Mouse (Mus musculus) kidney, adult 2 months (tissue): ENCODE measurements at regions not wholly inside any gene's neighbourhood (a gene's known extent, or its start where the extent isn't known, plus 50 kb on each side); places are given as distances from the start of the nearest gene placed in this dataset.

ENCODE experiments used
- DNase-seq: peaks from one replicate; pipeline ENCODE4 v3.0.0; 2021
- H3K27ac ChIP-seq: fragments of 200-500 bp; 2 replicates; pipeline ENCODE4 v1.5.1; 2012; ENCODE audit warnings: low read depth, low read length, control low read depth, inconsistent platforms; ENCODE audit not compliant: insufficient read depth
- H3K27me3 ChIP-seq: fragments of 200-500 bp; replicated peaks from 2 replicates; pipeline ENCODE4 v1.6.1; 2012; ENCODE audit warnings: mild to moderate bottlenecking, moderate library complexity, low read length, inconsistent platforms; ENCODE audit not compliant: control insufficient read depth, insufficient read depth
- H3K36me3 ChIP-seq: fragments of 200-500 bp; 2 replicates; pipeline ENCODE4 v1.6.1; 2012; ENCODE audit warnings: mild to moderate bottlenecking, moderate library complexity, low read length, inconsistent platforms; ENCODE audit not compliant: control insufficient read depth, insufficient read depth
- H3K4me1 ChIP-seq: fragments of 200-500 bp; 2 replicates; pipeline ENCODE4 v1.6.1; 2011; ENCODE audit warnings: low read length; ENCODE audit not compliant: control insufficient read depth, insufficient read depth
- H3K4me3 ChIP-seq: fragments of 200-500 bp; 2 replicates; pipeline ENCODE4 v1.5.1; 2011; ENCODE audit warnings: mild to moderate bottlenecking, low read depth, low read length, control low read depth; ENCODE audit not compliant: insufficient read depth
- CTCF ChIP-seq: fragments of 200-500 bp; conservative IDR thresholded peaks from 2 replicates; pipeline ENCODE4 v1.5.1; 2011; ENCODE audit warnings: low read depth, mild to moderate bottlenecking, control low read depth, low read length, moderate library complexity, mixed read lengths; ENCODE audit not compliant: insufficient read depth, insufficient read length
- POLR2A ChIP-seq: fragments of 200-500 bp; IDR thresholded peaks from one replicate; pipeline ENCODE4 v1.6.1; 2011; ENCODE audit warnings: low read depth, low read length, control low read depth
- WGBS: fragments of 180-500 bp; shearing (Covaris S2); methylation state at CpG from one replicate; pipeline ENCODE4 v1.1.7; 2018; 5-methylcytosine and 5-hydroxymethylcytosine counted together

- TF ChIP-seq CTCF (no peak), POLR2A (no peak)
- 86% methylated on average over 6 of the region's 6 CpGs for WGBS
- no peaks in the 10 kb centered on the region for H3K36me3 ChIP-seq
- H3K4me3 ChIP-seq: no peak overlapping the region
- H3K27me3 ChIP-seq: no peaks in the 10 kb centered on the region
- no peaks in the 10 kb centered on the region for H3K4me1 ChIP-seq
- H3K27ac ChIP-seq: no peak overlapping the region
- no peak for DNase-seq
Measured at GRCm38 (mm10) chr14:105718676-105719441, 177.8 kb downstream of the Spry2 start.

DNA sequence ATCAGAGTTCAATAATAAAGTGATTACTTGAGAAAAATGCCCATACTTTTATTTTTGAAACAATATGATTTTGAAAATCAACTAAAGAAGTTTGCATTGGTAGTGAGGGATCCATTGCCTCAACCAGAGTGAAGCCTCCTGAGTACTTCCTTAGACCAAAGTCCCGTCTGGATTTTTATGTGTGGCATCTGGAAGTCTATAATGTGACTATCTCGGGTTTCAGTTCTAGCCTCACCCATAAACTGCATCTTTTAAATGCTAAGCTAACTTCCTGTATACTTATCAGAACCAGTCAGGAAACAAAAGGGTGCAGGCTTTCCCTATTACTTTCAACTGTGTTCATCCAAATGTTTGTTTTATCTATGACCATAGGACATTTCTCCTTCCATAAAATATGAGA, 178.8 kb downstream of the Spry2 start:
- H3K27ac ChIP-seq: no peak overlapping the region
- H3K4me1 ChIP-seq: no peaks in the 10 kb centered on the region
- TF ChIP-seq POLR2A: no peak
- no peak for TF ChIP-seq CTCF
- WGBS: 51% methylated on average over 2 of the region's 2 CpGs
- DNase-seq: no peak
- H3K27me3 ChIP-seq: no peaks in the 10 kb centered on the region
- H3K4me3 ChIP-seq: no peak overlapping the region
- no peaks in the 10 kb centered on the region for H3K36me3 ChIP-seq

DNA sequence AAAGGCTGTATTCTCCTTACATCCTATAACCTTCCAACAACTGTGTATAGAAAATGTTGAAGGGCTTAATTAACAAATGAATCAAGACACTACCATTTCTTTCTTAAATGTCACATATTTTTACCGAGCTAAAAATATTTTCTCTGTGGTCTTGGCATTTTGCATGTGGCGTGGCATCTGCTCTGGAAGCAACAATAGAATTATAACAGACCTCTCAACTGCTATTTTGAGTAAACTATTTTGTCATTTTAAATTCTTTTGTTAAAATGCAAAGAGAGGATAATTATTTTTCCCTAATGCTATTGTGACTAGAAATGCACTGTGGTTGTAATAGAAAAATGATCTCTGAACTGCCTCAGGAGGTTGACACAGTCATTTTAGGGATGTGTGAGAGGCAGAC, 187.9 kb downstream of the Spry2 start:
- Histone ChIP-seq H3K4me1 (no peaks in the 10 kb centered on the region), H3K36me3 (no peaks in the 10 kb centered on the region), H3K27ac (no peak overlapping the region), H3K4me3 (no peak overlapping the region), H3K27me3 (no peaks in the 10 kb centered on the region)
- no peak for DNase-seq
- 72% methylated on average over 2 of the region's 2 CpGs for WGBS
- no peak for TF ChIP-seq CTCF
- TF ChIP-seq POLR2A: no peak

DNA sequence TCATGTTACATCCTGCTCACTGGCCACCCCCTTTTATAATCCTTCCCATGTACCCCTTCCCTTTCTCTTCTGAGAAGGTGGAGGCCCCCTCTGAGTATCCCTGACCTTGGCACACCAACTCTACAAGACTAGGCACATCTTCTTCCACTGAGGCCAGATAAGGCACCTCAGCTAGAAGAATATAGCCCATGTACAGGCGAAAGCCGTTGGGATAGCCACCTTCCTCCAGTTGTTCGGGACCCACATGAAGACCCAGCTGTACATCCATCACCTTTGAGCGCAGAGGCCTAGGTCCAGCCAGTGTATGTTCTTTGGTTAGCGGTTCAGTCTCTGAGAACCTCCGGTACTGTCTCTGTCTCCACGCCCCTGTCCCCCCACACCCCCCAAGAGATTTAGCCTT, 189.9 kb downstream of the Spry2 start:
- TF ChIP-seq CTCF (no peak), POLR2A (no peak)
- over 99% methylated on average over 7 of the region's 7 CpGs for WGBS
- H3K4me3 ChIP-seq: no peak overlapping the region
- no peaks in the 10 kb centered on the region for H3K27me3 ChIP-seq
- no peak overlapping the region for H3K27ac ChIP-seq
- H3K36me3 ChIP-seq: no peaks in the 10 kb centered on the region
- DNase-seq: no peak
- no peaks in the 10 kb centered on the region for H3K4me1 ChIP-seq

DNA sequence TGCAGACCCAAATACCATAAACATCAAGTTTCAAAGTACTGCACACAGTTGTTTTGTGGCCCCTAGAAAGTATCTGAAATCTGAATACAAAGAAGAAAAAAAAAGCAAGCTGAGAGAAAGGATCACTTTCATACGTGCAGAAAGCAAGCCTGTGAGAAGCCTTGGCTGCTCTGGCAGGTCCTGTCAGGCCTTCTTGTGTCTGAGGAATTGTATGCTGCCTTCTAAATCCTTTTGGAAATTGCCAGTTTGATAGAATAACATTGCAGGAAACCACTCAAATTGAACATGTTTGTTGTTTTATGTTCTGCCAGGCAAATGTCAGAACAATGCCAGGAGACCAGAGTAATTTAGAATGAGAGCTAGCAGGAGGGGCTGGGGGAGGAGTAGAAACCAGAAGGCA, 198.0 kb downstream of the Spry2 start:
- Histone ChIP-seq H3K4me3 (no peak overlapping the region), H3K4me1 (no peaks in the 10 kb centered on the region), H3K27me3 (no peaks in the 10 kb centered on the region), H3K36me3 (no peaks in the 10 kb centered on the region), H3K27ac (no peak overlapping the region)
- DNase-seq: no peak
- TF ChIP-seq CTCF: no peak
- no peak for TF ChIP-seq POLR2A
- 41% methylated on average over 1 of the region's 1 CpGs for WGBS

DNA sequence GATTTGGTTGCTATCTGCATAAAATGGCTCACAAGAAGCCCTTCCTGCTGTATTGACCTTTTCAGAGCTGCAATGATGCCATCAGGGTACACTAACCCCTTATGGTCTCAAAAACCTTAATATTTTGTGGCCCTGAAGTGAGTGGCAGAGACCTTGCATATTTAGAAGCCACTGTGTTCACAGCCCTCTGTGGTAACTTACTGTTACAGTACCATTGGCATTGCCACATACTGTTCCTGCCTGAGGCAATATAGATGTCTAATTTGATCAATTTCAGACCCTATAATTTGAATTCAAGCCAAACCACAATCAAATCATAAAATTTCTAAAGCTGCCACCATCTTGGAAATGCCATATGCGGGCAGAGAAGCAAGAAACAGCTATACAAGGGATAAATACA, 198.5 kb downstream of the Spry2 start:
- TF ChIP-seq POLR2A (no peak), CTCF (no peak)
- WGBS: 98% methylated on average over 1 of the region's 1 CpGs
- Histone ChIP-seq H3K4me3 (no peak overlapping the region), H3K4me1 (no peaks in the 10 kb centered on the region), H3K36me3 (no peaks in the 10 kb centered on the region), H3K27ac (no peak overlapping the region), H3K27me3 (no peaks in the 10 kb centered on the region)
- DNase-seq: no peak

DNA sequence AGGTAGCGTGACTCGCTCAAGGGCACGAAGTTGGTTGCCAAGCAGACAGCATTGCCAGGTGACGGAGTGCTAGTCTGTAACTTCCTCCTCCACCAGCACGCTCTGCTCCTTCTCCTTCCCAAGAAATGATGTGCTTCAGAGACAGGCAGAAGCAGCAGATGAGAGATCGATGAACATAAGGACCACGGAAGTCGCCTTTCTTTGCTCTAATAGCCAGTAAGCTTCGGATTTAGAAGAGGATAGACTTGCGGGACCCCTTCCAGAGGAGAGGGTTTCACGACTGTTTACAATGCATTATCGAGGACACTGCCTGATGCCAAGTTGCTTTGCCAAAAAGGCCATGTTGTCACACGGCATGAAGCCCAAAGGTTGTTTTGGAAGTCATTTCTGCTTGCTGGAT, 199.2 kb downstream of the Spry2 start:
- Histone ChIP-seq H3K27ac (no peak overlapping the region), H3K4me1 (no peaks in the 10 kb centered on the region), H3K4me3 (no peak overlapping the region), H3K36me3 (no peaks in the 10 kb centered on the region), H3K27me3 (no peaks in the 10 kb centered on the region)
- no peak for DNase-seq
- TF ChIP-seq POLR2A: no peak
- no peak for TF ChIP-seq CTCF
- WGBS: 85% methylated on average over 13 of the region's 13 CpGs

GRCm38 (mm10) chr14:105694969-105695368, 201.7 kb downstream of the Spry2 start:
- Histone ChIP-seq H3K4me3 (no peak overlapping the region), H3K36me3 (no peaks in the 10 kb centered on the region), H3K27ac (no peak overlapping the region), H3K4me1 (no peaks in the 10 kb centered on the region), H3K27me3 (no peaks in the 10 kb centered on the region)
- DNase-seq: no peak
- TF ChIP-seq CTCF (no peak), POLR2A (no peak)
